Mouse (Mus musculus) embryonic facial prominence, embryonic 14.5 days (tissue): ENCODE data around the gene Syt1. TPM values are rescaled to one million over a fixed set of nuclear protein-coding genes. Genes with fewer than 3 reads are reported as not detected.

Experiments
- ATAC-seq: fragments of 200-750 bp; cut with Nextera tagmentation; 2 replicates; pipeline ENCODE4 v1.8.0; 2017; ENCODE audit warnings: low read depth, moderate number of reproducible peaks, moderate TSS enrichment
- DNase-seq: peaks from one replicate; pipeline ENCODE4 v3.0.0-alpha.2; 2015; ENCODE audit warnings: low spot score
- H3K27ac ChIP-seq: fragments of 300-500 bp; sonication (generic); replicated peaks from 2 replicates; pipeline ENCODE4 v1.5.1; 2014; ENCODE audit warnings: low read depth, mild to moderate bottlenecking, low read length, moderate library complexity
- H3K27me3 ChIP-seq: fragments of 300-500 bp; sonication (generic); replicated peaks from 2 replicates; pipeline ENCODE4 v1.6.1; 2014; ENCODE audit warnings: low read length; ENCODE audit not compliant: control insufficient read depth, insufficient read depth
- H3K36me3 ChIP-seq: fragments of 300-500 bp; sonication (generic); 2 replicates; pipeline ENCODE4 v1.6.1; 2014; ENCODE audit warnings: low read length, mixed read lengths; ENCODE audit not compliant: control insufficient read depth, insufficient read depth
- H3K4me1 ChIP-seq: fragments of 300-500 bp; sonication (generic); 2 replicates; pipeline ENCODE4 v1.6.1; 2014; ENCODE audit warnings: antibody characterized with exemption, low read length; ENCODE audit not compliant: control insufficient read depth, insufficient read depth
- H3K4me2 ChIP-seq: fragments of 300-500 bp; sonication (generic); 2 replicates; pipeline ENCODE4 v1.6.1; 2014; ENCODE audit warnings: low read depth, mild to moderate bottlenecking, low read length, moderate library complexity, mixed read lengths
- H3K4me3 ChIP-seq: fragments of 300-500 bp; sonication (generic); 2 replicates; pipeline ENCODE4 v1.5.1; 2014; ENCODE audit warnings: low read depth, mild to moderate bottlenecking, low read length
- H3K9ac ChIP-seq: fragments of 300-500 bp; sonication (generic); 2 replicates; pipeline ENCODE4 v1.6.1; 2014; ENCODE audit warnings: low read depth, mild to moderate bottlenecking, low read length, moderate library complexity, mixed read lengths
- H3K9me3 ChIP-seq: fragments of 300-500 bp; sonication (generic); 2 replicates; pipeline ENCODE4 v1.6.1; 2016; ENCODE audit warnings: low read length; ENCODE audit not compliant: control insufficient read depth
- WGBS: fragments of 180-500 bp; shearing (Covaris S2); extraction: QIAGEN DNeasy Blood & Tissue Kit; methylation state at CpG from one replicate; pipeline ENCODE4 v1.1.7; 2014; 5-methylcytosine and 5-hydroxymethylcytosine counted together
- polyA plus RNA-seq: library from polyadenylated mRNA; unstranded; fragments of >200 nt; fragmentation: Nextera tagmentation; extraction: Ambion mirVana; gene quantifications from 2 replicates; pipeline ENCODE4 v1.2.1, GENCODE M21; 2014

Gene Syt1
- polyA plus RNA-seq, 1 experiment from 2014 or later = 6.2 TPM

GRCm38 (mm10) chr10:108619861-108620260 is 390.9 kb downstream of the Syt1 start:
- Histone ChIP-seq H3K4me1 (no peaks in the 10 kb centered on the region), H3K27me3 (no peaks in the 10 kb centered on the region), H3K4me3 (no peak overlapping the region), H3K9me3 (no peaks in the 10 kb centered on the region), H3K36me3 (no peaks in the 10 kb centered on the region), H3K27ac (no peak overlapping the region), H3K9ac (no peak overlapping the region), H3K4me2 (no peak overlapping the region)
- 89% methylated on average over 5 of the region's 5 CpGs for WGBS
- DNase-seq (no peak), ATAC-seq (no peak)

GRCm38 (mm10) chr10:108619217-108619616 is 391.6 kb downstream of the Syt1 start:
- Histone ChIP-seq H3K36me3 (no peaks in the 10 kb centered on the region), H3K27me3 (no peaks in the 10 kb centered on the region), H3K4me3 (no peak overlapping the region), H3K9me3 (no peaks in the 10 kb centered on the region), H3K27ac (no peak overlapping the region), H3K4me1 (no peaks in the 10 kb centered on the region), H3K9ac (no peak overlapping the region), H3K4me2 (no peak overlapping the region)
- no peak for ATAC-seq
- DNase-seq = no peak
- WGBS = 88% methylated on average over 5 of the region's 5 CpGs

DNA sequence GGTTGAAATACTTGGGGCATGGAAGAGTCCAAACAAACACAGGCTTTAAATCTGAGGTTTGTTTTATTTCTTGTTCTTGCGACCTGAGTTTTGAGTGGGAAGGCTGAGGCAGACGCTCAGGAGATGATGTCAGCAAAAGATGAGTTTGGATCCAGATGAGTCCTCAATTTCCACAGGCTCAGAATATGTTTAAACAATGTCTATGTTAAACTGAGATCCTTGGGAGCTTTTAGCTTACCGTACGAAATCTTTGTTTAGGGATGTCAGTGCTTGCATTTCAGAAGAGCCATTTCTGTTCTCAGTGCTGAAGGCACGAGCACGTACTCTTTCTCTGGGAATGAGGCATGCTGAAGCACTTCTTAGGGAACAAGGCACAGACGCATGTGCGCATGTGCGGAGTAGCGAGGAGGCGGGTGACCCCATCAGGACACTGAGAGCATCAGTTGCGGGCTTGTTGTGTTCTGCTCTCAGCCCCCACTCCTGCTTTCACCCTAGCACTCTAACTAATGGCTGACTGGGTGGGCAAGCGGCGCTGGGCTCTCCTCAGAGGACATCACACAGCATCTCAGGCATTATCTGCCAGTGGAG is 400.6 kb downstream of the Syt1 start:
- WGBS = 76% methylated on average over 14 of the region's 14 CpGs
- ATAC-seq = no peak; the same call in 1 of the 2 replicates

DNA sequence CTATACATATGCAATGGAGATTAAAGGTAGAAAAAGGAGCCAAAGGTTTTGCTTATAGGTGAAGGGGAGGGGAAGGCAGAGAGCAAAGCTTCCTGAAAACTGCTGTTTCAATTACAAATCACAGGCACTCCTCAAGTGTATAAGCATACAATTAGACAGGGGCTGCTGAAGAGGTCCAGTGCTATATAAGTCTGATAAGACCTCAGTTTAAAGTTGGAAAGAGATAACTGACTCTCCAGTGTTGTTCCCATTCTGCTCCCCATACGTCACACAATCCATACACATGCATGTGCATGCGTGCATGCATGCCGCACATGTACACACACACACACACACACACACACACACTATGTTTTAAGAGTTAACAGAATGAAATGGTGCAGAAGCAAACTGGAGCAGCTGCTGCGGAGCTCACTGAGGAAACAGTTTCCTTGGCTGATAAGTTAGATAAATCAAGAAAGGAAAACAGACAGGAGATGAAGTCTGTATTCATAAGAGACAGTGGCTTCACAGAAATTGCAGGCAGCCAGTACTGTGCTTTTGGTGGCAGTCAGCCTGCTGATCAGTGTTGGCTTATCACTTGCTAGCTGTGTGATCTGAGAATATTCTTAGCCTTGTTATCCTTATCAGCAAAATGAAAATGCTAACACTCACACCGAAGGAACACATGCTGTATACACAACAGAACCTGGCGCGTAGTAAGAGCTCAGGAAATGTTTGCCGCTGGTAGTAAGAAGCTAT is 408.9 kb downstream of the Syt1 start:
- H3K27ac ChIP-seq = no peak overlapping the region
- H3K9ac ChIP-seq = no peak overlapping the region
- no peak overlapping the region for H3K4me2 ChIP-seq
- DNase-seq (no peak), ATAC-seq (no peak)
- WGBS = 88% methylated on average over 8 of the region's 8 CpGs
- H3K27me3 ChIP-seq = no peaks in the 10 kb centered on the region
- no peaks in the 10 kb centered on the region for H3K36me3 ChIP-seq
- no peak overlapping the region for H3K4me3 ChIP-seq
- no peaks in the 10 kb centered on the region for H3K4me1 ChIP-seq
- H3K9me3 ChIP-seq = peaks cover 8% of the 10 kb centered on the region; the same call in 1 of the 2 replicates

More for the DNA sequence above, 400.6 kb downstream of the Syt1 start:
- no peak overlapping the region for H3K4me3 ChIP-seq
- no peak overlapping the region for H3K4me2 ChIP-seq
- H3K9ac ChIP-seq = no peak overlapping the region
- H3K36me3 ChIP-seq = no peaks in the 10 kb centered on the region
- no peaks in the 10 kb centered on the region for H3K4me1 ChIP-seq
- DNase-seq = no peak
- H3K9me3 ChIP-seq = 0 out of 2 replicates have a peak, but pooled peaks cover 3% of the 10 kb centered on the region
- H3K27me3 ChIP-seq = no peaks in the 10 kb centered on the region
- no peak overlapping the region for H3K27ac ChIP-seq

DNA sequence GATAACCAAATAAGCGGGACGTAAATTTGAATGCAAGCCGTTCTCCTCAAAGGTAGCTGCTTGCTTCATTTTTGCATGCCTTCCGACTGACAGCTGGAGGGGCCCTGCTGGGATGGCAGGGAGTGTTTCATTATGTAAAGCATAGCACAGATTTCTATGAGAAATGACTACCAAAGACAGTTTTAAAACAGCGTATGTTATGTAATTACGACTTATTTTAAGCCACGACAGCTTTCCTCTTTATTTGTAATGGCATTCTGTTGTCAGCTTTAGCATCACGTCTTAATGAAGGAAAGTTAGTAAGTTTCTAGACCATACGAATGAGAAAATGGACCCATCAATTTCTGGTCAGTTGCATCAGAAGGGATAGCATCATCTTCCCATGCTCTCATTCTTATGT is 410.1 kb downstream of the Syt1 start:
- Histone ChIP-seq H3K4me2 (no peak overlapping the region), H3K27ac (no peak overlapping the region), H3K27me3 (no peaks in the 10 kb centered on the region), H3K4me1 (no peaks in the 10 kb centered on the region), H3K4me3 (no peak overlapping the region), H3K36me3 (no peaks in the 10 kb centered on the region), H3K9ac (no peak overlapping the region), H3K9me3 (peaks cover 8% of the 10 kb centered on the region; the same call in 1 of the 2 replicates)
- no peak for DNase-seq
- no peak for ATAC-seq
- 84% methylated on average over 9 of the region's 9 CpGs for WGBS

DNA sequence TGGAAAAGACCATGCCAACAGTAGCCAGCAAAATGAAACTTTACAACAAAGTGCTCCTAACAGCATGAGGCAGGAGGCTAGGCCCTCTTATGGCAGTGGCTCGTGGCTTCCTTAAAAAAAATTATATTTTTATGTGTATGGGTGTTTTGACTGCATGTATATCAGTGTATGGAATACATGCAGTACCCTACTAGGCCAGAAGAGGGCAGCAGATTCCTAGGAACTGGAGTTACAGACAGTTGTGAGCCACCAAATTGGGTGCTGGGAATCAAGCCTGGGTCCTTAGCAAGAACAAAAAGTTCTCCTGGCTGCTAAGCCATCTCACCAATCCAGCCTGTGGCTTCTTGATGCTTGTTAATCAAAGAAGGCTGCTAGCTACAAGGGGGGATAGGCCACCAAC is 413.4 kb downstream of the Syt1 start:
- Histone ChIP-seq H3K36me3 (no peaks in the 10 kb centered on the region), H3K4me3 (no peak overlapping the region), H3K4me2 (no peak overlapping the region), H3K27me3 (no peaks in the 10 kb centered on the region), H3K27ac (no peak overlapping the region), H3K9me3 (peaks cover 8% of the 10 kb centered on the region; the same call in 1 of the 2 replicates), H3K4me1 (no peaks in the 10 kb centered on the region), H3K9ac (no peak overlapping the region)
- 93% methylated on average over 1 of the region's 1 CpGs for WGBS
- no peak for ATAC-seq
- DNase-seq = no peak

GRCm38 (mm10) chr10:108596162-108596927 is 414.4 kb downstream of the Syt1 start:
- H3K27ac ChIP-seq = no peak overlapping the region
- 69% methylated on average over 11 of the region's 11 CpGs for WGBS
- H3K4me3 ChIP-seq = no peak overlapping the region
- H3K9ac ChIP-seq = no peak overlapping the region
- ATAC-seq (no peak), DNase-seq (no peak)
- no peaks in the 10 kb centered on the region for H3K36me3 ChIP-seq
- H3K27me3 ChIP-seq = no peaks in the 10 kb centered on the region
- no peaks in the 10 kb centered on the region for H3K4me1 ChIP-seq
- H3K9me3 ChIP-seq = peaks cover 8% of the 10 kb centered on the region; the same call in 1 of the 2 replicates
- no peak overlapping the region for H3K4me2 ChIP-seq

- Histone ChIP-seq H3K9me3 (no peaks in the 10 kb centered on the region), H3K36me3 (no peaks in the 10 kb centered on the region), H3K4me2 (no peak overlapping the region), H3K9ac (no peak overlapping the region), H3K4me3 (no peak overlapping the region), H3K4me1 (no peaks in the 10 kb centered on the region), H3K27ac (no peak overlapping the region), H3K27me3 (no peaks in the 10 kb centered on the region)
- DNase-seq (no peak), ATAC-seq (no peak)
- WGBS = 95% methylated on average over 3 of the region's 3 CpGs
Observed at GRCm38 (mm10) chr10:108589355-108589754, 421.4 kb downstream of the Syt1 start.
